Mouse (Mus musculus) left cerebral cortex, adult 8-10 months (tissue): ENCODE measurements around the gene Slc9a9. TPM values are rescaled to one million over a fixed set of nuclear protein-coding genes. Genes with fewer than 3 reads are reported as not detected.

Source experiments
- DNase-seq, 2 experiments: peaks; one replicate each; pipeline ENCODE4 v3.0.0; 2022; ENCODE audit warnings: low spot score in 2 of 2
- total RNA-seq, 4 experiments: library from RNA; stranded (reverse); gene quantifications; 2 replicates each; pipeline ENCODE4 v1.2.4; 2022

The Slc9a9 gene
- total RNA-seq, 4 experiments from 2014 or later, result 20.8 to 27.9 (median 24.4) TPM

- no peak for DNase-seq
Measured at GRCm38 (mm10) chr9:94833836-94834235, 164.1 kb downstream of the Slc9a9 start.

DNA sequence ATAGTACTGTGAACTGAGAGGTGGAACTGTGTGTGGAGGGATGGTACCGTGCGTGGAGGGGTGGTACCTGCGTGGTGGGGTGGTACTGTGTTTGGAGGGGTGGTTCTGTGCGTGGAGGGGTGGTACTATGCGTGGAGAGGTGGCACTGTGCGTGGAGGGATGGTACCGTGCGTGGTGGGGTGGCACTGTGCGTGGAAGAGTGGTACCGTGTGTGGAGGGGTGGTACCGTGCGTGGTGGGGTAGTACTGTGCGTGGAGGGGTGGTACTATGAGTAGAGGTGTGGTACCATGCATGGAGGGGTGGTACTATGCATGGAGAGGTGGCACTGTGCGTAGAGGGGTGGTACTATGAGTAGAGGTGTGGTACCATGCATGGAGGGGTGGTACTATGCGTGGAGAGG is 167.7 kb downstream of the Slc9a9 start:
- no peak for DNase-seq

- no peak for DNase-seq
Measured at GRCm38 (mm10) chr9:94838479-94839031, 168.8 kb downstream of the Slc9a9 start.

DNA sequence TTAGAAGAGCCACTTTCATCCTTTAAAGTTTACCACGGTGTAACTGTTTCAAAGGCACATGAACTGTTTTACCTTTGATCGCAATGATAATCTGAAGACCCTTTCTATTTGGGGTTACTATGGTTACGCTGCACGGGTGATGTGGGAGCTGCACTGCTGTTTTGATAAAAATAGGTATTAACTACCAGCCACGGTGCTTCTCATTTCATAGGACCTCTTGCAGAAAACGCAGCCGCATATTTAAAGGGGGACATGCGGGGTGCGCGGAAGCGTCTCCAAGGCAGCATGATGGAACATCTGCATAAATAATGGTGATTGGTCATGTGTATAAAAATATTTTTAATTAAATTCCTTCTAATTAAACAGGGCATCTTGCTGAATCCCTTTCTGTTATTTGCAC is 169.5 kb downstream of the Slc9a9 start:
- DNase-seq, result no peak

GRCm38 (mm10) chr9:94840398-94840797 is 170.7 kb downstream of the Slc9a9 start:
- DNase-seq, result no peak

- DNase-seq, result no peak
Measured at GRCm38 (mm10) chr9:94840972-94841371, 171.3 kb downstream of the Slc9a9 start.

DNA sequence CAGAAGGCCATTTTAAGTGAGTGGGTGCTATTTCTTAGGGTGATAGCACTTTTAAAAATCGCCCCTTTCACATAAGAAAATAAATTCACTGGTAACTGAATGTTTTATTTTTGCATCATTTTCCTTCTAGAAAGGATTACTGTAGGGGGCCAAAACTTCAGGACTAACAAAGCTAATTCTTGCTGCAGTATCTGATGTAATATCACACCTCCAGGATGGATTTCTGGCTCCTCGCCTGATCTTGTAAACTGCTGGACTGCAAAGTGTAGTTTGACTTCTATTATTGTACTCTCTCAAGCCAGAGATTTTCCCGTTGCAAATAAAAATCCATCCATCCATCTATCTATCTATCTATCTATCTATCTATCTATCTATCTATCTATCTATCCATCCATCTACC is 174.5 kb downstream of the Slc9a9 start:
- no peak for DNase-seq

- DNase-seq, result no peak
Measured at GRCm38 (mm10) chr9:94847624-94848023, 177.9 kb downstream of the Slc9a9 start.

- no peak for DNase-seq
Measured at GRCm38 (mm10) chr9:94851550-94851949, 181.8 kb downstream of the Slc9a9 start.

- no peak for DNase-seq
Measured at GRCm38 (mm10) chr9:94856093-94856492, 186.4 kb downstream of the Slc9a9 start.

DNA sequence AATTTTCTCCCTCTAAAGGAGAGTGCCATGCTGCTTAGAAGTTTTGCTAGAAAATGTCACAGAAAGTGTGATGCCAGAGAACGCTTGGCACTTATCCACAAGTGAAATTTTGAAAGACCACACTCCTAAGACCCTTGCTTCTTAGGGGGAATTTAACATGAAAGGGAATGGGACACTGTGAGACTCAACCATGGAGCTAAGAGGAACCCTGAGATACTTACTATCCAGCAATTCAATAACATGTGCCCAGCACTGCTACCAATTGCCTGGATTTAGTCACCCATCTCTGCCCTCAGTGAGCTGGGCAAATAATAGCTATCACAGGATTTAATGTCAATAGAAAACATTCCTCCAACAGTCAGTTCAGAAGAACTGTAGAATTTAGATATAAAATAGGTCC is 198.8 kb downstream of the Slc9a9 start:
- DNase-seq, result no peak

DNA sequence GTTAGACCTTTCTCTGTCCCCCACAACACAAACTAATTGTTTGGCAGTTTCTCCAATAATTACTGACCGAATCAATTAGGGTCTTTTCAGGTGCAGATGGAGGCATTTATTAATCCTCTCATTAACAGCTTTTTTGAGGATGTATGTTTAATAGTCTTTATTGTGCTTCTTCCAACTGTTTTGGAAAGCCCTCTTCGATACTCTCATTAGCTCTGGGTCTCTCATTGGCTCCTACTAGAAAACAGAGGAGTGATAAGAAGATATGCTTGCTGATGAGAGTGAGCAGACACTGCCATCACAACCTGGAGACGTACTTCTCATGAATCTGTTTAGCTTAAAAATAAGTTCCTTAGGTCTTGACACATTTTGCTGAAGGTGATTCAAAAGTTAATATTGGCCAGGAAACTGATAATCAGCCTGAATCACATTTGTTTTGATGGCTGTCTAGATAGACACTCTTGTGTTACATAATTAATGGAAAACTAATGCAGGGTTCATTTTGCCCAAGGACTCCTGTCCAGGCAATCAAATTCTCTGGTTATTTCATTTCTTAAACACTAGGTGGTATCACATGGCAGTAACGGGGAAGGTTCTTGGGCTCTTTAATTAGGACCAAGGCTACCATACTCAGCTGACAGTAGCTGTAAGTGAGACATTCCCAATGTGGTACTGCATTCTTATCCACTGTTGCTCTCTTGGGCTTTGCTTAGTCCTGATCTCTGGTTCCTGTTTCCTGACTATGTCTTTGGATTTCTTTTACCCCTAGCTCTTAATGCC is 199.5 kb downstream of the Slc9a9 start:
- no peak for DNase-seq

DNA sequence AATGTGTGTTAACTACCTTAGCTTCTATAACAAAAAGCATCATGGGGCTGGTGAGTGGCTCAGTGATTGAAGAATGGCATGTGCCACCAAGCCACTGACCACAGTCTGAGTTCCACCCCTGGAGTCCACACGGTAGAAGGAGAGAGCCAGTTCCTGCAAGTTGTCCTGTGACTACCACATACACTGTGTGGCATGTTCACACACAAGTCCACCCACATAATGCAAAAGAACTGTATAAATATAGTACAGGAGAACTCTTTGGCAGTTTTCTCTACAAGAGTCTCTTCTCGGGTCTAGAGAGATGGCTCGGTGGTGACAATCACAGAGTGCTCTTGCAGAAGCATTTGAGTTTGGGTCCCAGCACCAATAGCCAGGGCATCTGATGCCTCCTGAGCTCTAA is 212.8 kb downstream of the Slc9a9 start:
- DNase-seq, result no peak

GRCm38 (mm10) chr9:94883435-94883834 is 213.7 kb downstream of the Slc9a9 start:
- DNase-seq, result no peak

- no peak for DNase-seq
Measured at GRCm38 (mm10) chr9:94885151-94885550, 215.4 kb downstream of the Slc9a9 start.

GRCm38 (mm10) chr9:94889647-94890046 is 219.9 kb downstream of the Slc9a9 start:
- no peak for DNase-seq

GRCm38 (mm10) chr9:94895882-94896281 is 226.2 kb downstream of the Slc9a9 start:
- no peak for DNase-seq

DNA sequence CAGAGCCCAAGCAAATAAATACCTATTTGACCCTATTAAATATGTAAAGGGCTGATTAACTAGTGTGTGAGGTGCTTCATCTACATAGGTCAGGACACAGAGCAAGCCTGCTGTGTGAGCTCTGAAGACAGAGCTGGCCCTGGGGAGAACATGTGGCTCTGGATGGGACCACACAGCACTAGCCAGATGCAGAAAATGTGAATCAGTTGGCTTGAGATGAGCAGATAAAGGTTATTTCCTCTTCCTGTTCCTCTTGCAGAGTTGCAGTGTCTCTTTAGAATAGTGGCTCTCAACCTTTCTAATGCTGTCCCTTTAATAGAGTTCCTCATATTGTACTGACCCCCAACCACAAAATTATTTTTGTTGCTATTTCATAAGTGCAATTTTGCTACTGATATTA is 234.5 kb downstream of the Slc9a9 start:
- DNase-seq, result no peak

GRCm38 (mm10) chr9:94907020-94907610 is 237.4 kb downstream of the Slc9a9 start:
- no peak for DNase-seq

DNA sequence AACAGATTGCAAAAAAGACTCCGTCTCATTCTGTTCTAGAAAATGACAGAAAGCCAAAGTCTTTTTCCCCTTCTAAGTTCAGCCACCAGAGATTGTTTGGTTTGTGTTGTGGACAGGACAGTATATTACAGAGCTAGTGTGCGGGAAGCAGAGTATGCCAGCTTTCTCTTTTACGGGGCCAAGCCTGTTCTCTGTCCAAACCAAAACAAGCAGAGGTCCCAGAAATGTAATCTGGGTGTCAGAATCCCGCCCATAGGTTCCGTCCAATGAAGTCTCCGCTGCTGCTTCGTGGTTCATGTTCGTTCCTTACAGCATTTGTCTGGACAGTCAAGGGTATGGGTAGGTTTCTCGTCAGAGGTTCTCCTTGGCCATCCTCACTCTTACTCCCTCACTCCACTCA is 242.4 kb downstream of the Slc9a9 start:
- no peak for DNase-seq

DNA sequence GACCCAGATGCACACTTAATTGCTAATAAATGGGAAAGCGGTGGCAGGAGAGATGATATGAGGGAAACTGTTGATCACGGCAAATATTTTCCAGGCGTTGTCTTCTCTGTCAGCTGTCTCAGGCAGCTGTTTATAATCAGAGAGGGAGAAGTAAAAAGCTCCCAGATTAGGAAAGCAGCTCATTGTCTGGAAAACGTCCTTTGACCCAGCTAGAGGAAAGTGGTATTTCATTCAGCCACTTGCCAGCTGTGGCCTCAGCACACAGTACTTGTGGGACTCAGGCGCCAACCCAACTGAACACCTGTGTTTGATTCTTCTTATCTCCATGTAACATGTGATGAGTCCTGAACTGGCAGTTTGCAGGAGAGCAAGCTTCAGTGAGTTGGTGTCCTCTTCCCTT is 252.4 kb downstream of the Slc9a9 start:
- DNase-seq, result no peak

GRCm38 (mm10) chr9:94925845-94926244 is 256.1 kb downstream of the Slc9a9 start:
- no peak for DNase-seq

- DNase-seq, result no peak
Measured at GRCm38 (mm10) chr9:94927101-94927500, 257.4 kb downstream of the Slc9a9 start.
